Mouse (Mus musculus): ENCODE measurements around the gene Nes.
A peak's percentile ranks its signal among the peaks of the same experiment; 100 is the strongest.

The Nes gene

DNA sequence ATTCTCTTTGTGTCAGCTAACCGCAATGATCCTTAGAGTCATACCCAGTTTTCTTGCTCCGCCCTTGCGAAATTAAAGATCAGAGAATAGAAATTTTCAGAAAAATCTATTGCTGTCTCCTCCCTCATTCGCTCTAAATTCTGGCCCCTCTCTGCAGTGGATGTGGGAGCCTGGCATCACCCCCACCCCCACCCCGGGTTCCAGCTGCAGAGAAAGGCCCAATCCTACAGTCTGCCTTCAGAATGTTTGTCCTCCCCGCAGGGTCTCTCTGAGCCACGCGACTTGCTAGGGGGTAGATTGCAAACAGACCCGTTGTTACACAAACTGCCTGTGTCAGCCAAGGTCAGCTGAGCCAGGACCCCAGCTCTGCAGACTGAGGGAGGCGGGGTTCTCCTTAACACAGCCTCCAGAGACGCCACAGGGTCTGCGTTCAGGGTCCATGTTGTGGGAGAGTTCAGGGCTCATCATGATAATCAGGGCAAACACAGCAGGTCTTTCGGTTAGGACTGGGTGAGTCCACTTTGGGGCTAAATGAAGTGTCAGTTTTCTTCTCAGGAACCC lies 20.8 kb upstream of the Nes start:
- no peak for DNase-seq (ENCODE audit: low spot score)

DNA sequence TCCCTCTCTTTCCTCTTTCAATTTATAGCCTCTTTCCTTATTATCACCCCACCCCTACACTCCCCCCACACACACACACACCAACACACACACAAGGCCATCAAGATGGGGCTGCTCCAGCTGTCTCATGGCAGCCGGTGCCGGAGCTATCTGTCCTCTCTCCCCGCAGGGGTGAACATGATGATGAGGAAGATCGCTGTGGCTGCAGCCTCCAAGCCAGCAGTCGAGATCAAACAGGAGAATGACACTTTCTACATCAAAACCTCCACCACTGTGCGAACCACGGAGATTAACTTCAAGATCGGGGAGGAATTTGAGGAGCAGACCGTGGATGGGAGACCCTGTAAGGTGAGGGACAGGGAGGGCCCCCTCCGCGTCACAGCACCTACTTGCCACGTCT lies 18.9 kb upstream of the Nes start:
- DNase-seq (ENCODE audit: low spot score): no peak

DNA sequence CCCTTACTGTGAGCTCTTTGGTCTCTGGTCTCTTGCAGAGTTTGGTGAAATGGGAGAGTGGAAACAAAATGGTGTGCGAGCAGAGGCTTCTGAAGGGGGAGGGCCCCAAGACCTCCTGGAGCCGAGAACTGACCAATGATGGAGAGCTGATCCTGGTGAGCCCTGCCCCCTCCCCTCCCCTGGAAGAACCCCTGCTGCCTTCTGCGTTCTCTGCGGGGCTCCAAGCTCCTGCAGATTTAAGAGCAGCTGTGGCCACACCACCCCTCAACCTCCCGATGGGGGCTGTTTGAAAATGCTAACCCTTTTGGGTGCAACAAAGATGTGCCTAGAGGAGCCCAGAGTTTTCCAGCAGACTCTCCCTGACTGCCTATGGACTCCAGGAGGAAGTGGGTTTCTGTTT lies 18.4 kb upstream of the Nes start:
- no peak for DNase-seq (ENCODE audit: low spot score)

DNA sequence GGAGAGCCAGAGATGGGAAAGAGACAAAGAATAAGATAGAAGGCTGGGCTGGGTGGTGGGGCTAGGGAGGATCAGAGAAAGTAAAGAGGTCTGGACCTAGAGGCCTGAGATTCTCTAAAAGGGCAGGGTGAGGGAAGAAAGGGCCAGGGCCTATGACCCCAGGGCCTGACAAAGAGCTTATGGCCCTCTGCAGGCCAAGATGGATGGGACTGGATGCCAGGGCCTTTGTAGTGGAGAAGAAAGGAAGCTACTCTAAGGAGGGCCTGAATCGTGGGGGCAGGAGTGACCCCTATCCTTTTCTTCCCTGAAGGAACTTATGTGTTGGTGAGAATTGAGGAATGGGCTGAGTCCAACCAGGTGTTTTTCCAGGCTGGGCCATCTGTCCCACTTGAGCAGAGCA lies 12.8 kb upstream of the Nes start:
- no peak for DNase-seq (ENCODE audit: low spot score)

GRCm38 (mm10) chr3:87958476-87958875 lies 12.4 kb upstream of the Nes start:
- no peak for DNase-seq (ENCODE audit: low spot score)

GRCm38 (mm10) chr3:87958967-87959366 lies 11.9 kb upstream of the Nes start:
- no peak for DNase-seq (ENCODE audit: low spot score)

GRCm38 (mm10) chr3:87959371-87959770 lies 11.5 kb upstream of the Nes start:
- no peak for DNase-seq (ENCODE audit: low spot score)

DNA sequence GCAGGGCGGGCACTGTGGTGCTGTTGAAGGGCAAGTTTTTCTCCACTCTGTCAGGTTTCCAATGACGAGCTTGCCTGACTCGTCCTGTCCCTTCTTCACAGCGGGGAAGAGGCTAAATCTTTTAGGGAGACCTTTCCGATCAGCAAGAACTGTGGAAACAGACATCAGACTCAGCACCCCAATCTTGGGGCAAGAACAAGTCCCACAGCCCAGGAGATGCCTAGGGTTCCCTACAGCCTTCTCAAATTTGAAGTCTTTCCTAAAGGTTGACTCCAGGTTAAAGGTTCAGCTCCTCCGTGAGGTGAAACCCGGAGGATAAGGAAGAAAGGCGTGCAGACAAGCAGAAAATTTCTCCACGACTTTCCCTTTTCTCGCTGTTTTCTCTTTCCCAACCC lies 10.7 kb upstream of the Nes start:
- DNase-seq (ENCODE audit: low spot score): no peak

GRCm38 (mm10) chr3:87960586-87961191 lies 10.2 kb upstream of the Nes start:
- DNase-seq (ENCODE audit: low spot score): peak; percentile 48

DNA sequence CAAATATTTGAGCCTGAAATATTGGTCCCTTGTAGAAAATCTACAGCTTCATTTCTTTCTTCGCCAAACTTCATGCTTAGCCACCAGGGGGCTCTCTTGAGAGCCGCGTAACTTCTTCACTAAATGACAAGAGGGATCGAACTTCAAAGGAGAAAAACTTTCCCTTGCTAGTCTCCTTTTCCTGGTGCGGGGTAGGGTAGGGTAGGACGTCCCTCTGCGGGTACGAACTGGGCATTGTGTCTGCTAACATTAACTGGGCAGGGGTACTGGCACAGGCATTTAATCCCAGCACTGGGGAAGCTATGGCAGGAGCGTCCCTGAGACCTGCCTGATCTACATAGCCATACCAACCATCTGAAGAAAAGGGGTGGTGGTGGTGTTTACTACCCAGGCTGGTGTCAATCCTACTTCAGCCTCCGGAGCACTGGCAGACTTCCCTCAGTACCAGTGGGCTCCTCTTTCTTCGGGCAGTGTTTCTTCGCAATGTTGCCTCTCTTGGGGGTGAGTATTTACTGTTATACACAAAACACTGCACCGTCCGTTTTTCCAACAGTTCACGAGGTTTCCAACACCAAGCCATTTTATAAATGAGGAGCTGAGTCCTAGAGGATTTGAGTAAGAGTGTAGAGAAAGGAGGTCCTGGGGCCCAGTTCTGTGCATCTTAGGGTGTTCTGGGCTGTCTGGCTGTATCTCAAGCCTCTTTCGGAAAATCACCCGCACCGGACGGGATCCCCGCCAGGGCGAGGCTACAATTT lies 517 bp upstream of the Nes start:
- DNase-seq (ENCODE audit: low spot score): peak; percentile 33

DNA sequence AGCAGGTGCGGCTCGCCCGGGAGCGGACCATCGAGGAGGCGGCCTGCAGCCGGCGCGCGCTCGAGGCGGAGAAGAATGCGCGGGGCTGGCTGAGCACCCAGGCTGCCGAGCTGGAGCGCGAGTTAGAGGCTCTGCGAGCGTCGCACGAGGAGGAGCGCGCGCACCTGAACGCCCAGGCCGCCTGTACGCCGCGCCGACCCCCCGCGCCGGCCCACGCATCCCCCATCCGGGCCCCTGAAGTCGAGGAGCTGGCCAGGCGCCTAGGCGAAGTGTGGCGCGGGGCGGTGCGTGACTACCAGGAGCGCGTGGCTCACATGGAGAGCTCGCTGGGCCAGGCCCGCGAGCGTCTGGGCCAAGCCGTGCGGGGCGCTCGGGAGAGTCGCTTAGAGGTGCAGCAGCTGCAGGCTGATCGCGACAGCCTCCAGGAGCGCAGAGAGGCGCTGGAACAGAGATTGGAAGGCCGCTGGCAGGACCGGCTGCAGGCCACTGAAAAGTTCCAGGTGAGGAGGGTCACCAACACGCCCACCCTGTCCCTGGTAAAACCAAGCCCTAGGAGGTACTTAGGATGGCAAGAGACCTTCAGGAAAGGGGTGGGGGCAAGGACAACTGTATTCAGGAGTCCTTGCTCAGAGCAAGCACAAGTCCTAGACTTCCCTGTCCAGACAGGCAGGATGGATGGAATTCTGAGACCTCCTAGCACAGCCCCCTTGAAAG lies 768 bp downstream of the Nes start:
- DNase-seq (ENCODE audit: low spot score): no peak

DNA sequence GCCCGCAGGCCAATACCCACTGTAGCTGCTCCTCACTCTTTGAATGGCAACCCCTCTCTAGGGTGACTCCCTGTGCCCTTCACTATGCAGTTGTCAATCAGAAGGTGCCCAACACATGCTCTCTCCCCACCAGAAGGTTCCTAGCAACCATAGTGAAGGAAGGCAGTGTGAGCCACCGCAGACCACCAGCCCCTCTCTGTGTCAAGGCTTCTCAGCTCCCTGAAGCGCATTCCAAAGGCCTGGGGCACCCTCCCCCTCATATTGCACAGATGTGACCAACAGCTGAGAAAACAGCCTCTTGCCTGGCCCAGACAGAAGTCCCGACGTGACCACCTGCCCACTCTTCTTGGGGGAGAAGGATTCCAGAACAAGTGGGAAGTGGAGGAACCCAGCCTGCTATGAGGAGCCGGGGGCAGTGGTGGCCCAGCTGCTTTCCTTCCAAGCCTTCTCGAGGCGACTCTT lies 1.4 kb downstream of the Nes start:
- DNase-seq (ENCODE audit: low spot score): no peak

- DNase-seq (ENCODE audit: low spot score): no peak
Measured at GRCm38 (mm10) chr3:87972776-87973175, 1.9 kb downstream of the Nes start.

DNA sequence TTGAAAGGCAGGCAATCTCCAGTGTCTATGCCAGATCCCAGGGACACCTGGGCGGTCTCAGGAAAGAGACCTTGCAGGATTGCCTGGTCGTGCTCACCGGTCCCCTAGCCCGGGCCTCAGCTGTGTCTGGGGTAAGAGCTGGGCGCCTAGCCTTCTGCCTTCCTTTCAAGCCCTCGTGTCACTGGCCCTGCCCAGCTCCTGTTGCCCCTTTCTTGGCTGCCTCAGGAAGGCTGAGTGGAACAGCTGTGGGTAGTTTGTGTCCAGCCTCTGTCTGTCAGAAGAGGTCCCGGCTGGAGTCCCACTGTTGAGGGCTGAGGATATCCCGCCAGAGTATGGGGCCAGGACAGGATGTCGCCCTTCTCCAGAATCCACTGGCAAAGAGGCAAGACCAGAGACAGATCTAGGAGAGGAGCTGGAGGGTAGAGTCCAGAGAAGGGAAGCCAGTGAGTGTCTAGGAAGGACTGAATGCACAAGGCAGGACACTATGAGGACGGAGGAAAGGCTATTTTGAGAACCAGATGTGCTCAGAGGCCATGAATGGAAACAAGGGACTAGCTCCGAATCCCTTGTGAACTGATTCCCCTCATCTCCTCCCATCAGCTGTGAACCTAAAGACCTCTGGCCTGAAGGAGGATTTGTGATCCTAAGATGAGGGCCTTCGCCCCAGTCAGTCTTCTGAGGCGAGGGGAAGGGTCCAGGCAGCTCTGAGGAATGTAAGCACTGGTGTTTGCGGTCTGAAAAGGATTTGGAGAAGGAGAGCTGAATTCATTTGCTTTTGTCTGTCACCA lies 2.9 kb downstream of the Nes start:
- DNase-seq (ENCODE audit: low spot score): no peak

DNA sequence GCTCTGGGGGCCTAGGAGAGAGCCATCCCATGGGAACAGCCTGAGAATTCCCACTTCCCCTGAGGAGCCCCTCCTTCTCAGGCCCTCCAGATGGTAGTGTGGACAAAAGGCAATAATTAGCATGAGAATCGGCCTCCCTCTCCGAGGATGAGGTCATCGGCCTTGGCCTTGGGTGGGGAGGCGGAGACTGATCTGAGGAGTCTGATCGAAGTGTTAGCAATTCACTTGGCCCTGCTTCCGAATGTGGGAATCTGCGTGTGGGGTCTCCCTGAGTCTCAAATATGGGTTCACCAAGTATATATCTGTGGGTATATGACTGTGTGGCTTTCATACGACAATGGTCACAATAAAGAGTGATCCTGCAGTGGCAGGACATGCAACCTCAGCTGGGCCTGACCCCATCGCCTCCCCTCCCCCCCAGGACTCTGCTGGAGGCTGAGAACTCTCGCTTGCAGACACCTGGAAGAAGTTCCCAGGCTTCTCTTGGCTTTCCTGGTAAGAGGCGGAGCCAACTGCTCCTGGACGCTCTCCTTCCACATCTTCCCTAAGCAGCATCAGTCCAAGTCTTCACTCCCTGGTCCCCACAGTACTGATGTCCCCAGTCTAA lies 3.6 kb downstream of the Nes start:
- no peak for DNase-seq (ENCODE audit: low spot score)

- DNase-seq (ENCODE audit: low spot score): no peak
Measured at GRCm38 (mm10) chr3:87979493-87979892, 8.6 kb downstream of the Nes start.

DNA sequence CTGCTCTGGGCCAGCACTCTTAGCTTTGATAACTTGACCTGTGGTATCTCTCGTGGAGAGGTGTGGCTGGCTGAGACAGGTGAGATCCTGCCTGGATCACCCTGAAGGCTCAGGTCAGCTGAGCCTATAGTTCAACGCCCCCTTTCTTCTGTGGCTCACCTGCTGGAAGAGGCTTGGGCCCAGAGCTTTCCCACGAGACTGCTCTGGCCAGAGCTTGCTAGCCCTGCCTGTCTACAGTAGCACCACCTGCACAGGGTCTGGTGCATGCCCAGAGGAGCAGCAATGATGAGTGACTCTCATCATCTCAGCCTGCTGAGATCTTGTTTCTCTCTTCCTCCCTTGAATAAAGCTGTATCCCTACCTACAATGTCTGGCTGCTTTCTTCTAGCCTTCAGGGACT lies 9.2 kb downstream of the Nes start:
- no peak for DNase-seq (ENCODE audit: low spot score)

GRCm38 (mm10) chr3:87980728-87981127 lies 9.8 kb downstream of the Nes start:
- no peak for DNase-seq (ENCODE audit: low spot score)

GRCm38 (mm10) chr3:87981214-87981760 lies 10.4 kb downstream of the Nes start:
- no peak for DNase-seq (ENCODE audit: low spot score)

DNA sequence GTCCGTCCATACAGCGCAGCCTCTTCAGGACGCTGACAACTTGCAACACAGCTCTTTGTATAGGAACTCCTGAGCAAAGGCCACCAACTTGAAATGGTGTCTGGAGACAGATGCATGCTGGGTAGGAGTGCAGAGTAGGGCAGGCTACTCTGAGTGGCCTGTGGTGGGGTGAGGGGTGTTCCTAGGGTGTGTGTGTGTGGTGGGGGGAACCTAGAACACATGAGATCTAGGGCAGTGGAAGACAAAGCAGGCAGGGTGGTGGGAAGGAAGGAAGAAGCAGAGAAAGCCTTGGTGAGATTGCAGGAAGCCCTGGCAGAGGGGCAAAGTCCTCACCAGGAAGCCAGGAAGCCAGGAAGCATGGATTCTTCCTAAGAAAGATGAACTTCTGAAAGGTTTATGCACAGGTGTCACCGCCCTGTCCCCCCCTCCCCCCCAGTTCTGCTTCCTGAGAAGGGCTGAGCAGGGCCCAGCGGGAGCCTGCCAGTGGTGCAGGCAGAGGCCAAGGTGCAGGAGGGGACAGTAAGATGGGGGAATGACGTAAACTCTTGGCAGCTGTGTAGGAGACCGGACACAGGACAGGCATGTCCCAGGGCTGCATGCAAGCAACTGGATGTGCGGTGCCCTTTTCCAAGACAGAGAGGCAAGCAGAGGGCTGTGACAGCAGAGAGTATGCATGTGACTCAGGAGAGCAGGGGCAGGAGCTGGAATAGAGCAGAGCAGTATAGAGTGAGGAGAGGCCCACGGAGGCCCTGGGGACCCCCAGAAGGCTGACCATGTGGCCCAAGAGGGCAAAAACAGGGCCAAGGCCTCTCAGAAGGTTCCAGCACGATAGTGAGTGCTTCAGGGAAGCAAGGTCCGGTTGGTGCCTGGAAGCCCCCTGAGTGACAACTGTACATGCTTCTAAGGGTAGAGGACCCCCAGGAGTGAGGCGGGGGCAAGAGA lies 11.3 kb downstream of the Nes start:
- no peak for DNase-seq (ENCODE audit: low spot score)

All from spleen, adult 12 weeks (tissue).